Mouse (Mus musculus): ENCODE results near the gene Olfr1105.

Gene Olfr1105

GRCm38 (mm10) chr2:87036431-87036830 lies at the start of gene Olfr1105:
Gene Olfr1105, minus strand, starts transcription at chr2:87036531.
- no peak for DNase-seq (ENCODE audit: low spot score)

- DNase-seq (ENCODE audit: low spot score): no peak
Observed at GRCm38 (mm10) chr2:87075717-87076116, 39.4 kb upstream of the Olfr1105 start, which contains the start of gene Olfr1107. Gene Olfr1107, minus strand, starts transcription at chr2:87075817.

DNA sequence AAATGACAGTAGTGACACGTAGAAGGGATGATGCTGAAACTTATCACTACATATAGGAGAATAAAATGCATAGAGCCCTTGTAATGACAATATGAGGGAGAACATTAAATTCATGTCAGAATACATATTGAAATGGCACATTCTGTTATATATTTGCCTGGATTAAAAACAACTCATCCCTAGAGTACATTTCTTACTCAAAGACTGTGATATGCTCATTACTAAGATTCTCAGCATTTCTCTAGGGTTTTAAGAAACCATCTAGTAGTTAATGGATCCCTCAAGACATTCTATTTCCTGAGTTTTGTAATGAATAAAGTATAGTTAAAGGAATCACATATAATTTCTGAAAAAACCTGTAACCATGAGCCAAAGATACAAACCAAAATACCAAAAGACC lies 15.8 kb upstream of the Olfr1105 start, which contains the start of gene Olfr1106:
Olfr1106 (minus strand) TSS at position 101 of the 400 bp plus-strand sequence.
- no peak for DNase-seq (ENCODE audit: low spot score)

- no peak for DNase-seq (ENCODE audit: low spot score)
Observed at GRCm38 (mm10) chr2:87026980-87027379, 9.4 kb downstream of the Olfr1105 start, which contains the start of gene Olfr1104. Gene Olfr1104, minus strand, starts transcription at chr2:87027080.

- DNase-seq (ENCODE audit: low spot score): no peak
Observed at GRCm38 (mm10) chr2:86998098-86998497, 38.2 kb downstream of the Olfr1105 start, which contains the start of gene Olfr1102. Gene Olfr1102, plus strand, starts transcription at chr2:86998398.

- DNase-seq (ENCODE audit: low spot score): no peak
Observed at GRCm38 (mm10) chr2:86991121-86991520, 45.2 kb downstream of the Olfr1105 start, which contains the start of gene Olfr1101. Gene Olfr1101, minus strand, starts transcription at chr2:86991221.

All from embryo, embryonic 10.5 days (tissue).